Mouse (Mus musculus): ENCODE measurements around the gene Ric8b.

- TF ChIP-seq CTCF (IDR thresholded peaks at IDR 0.05; ENCODE audit: insufficient read depth, low read length) (no peak), POLR2A (IDR thresholded peaks at IDR 0.05; ENCODE audit: borderline replicate concordance, extremely low read depth, low read depth, low read length) (no peak)
These were observed 14.1 kb upstream of the Ric8b start for GRCm38 (mm10) chr10:84903307-84903706.

Data from lung, adult 2 months (tissue).